Mouse (Mus musculus) stomach, postnatal 0 days (tissue): Measurements from ENCODE around the gene Gabarap. TPM values are rescaled to one million over a fixed set of nuclear protein-coding genes. Genes with fewer than 3 reads are reported as not detected.

Experiments used
- ATAC-seq: fragments of 200-750 bp; cut with Nextera tagmentation; 2 replicates; pipeline ENCODE4 v1.8.0; 2017; ENCODE audit not compliant: low FRiP score, low TSS enrichment
- DNase-seq: peaks from one replicate; pipeline ENCODE4 v3.0.0-alpha.2; 2016; ENCODE audit warnings: low spot score
- H3K27ac ChIP-seq: fragments of 300-500 bp; sonication (generic); replicated peaks from 2 replicates; pipeline ENCODE4 v1.5.1; 2014; ENCODE audit warnings: mild to moderate bottlenecking, control low read depth
- H3K27me3 ChIP-seq: fragments of 300-500 bp; sonication (generic); 2 replicates; pipeline ENCODE4 v1.6.1; 2014; ENCODE audit warnings: low read length; ENCODE audit not compliant: control insufficient read depth, insufficient read depth
- H3K36me3 ChIP-seq: fragments of 300-500 bp; sonication (generic); 2 replicates; pipeline ENCODE4 v1.6.1; 2014; ENCODE audit warnings: low read length, mixed read lengths; ENCODE audit not compliant: control insufficient read depth, insufficient read depth
- H3K4me1 ChIP-seq: fragments of 300-500 bp; sonication (generic); replicated peaks from 2 replicates; pipeline ENCODE4 v1.6.1; 2014; ENCODE audit warnings: antibody characterized with exemption; ENCODE audit not compliant: control insufficient read depth, insufficient read depth
- H3K4me2 ChIP-seq: fragments of 300-500 bp; sonication (generic); replicated peaks from 2 replicates; pipeline ENCODE4 v1.6.1; 2014; ENCODE audit warnings: low read depth, mild to moderate bottlenecking, control low read depth, moderate library complexity
- H3K4me3 ChIP-seq: fragments of 300-500 bp; sonication (generic); 2 replicates; pipeline ENCODE4 v1.5.1; 2014; ENCODE audit warnings: low read depth, low read length, control low read depth
- H3K9ac ChIP-seq: fragments of 300-500 bp; sonication (generic); 2 replicates; pipeline ENCODE4 v1.6.1; 2014; ENCODE audit warnings: mild to moderate bottlenecking, low read length, control low read depth, mixed read lengths
- H3K9me3 ChIP-seq: fragments of 300-500 bp; sonication (generic); 2 replicates; pipeline ENCODE4 v1.6.1; 2016; ENCODE audit warnings: low read length; ENCODE audit not compliant: control insufficient read depth
- CTCF ChIP-seq: IDR thresholded peaks from 2 replicates; pipeline ENCODE4 v1.5.1; 2016; ENCODE audit warnings: antibody characterized with exemption, low read depth, mild to moderate bottlenecking, moderate library complexity
- EP300 ChIP-seq: optimal IDR thresholded peaks from 2 replicates; pipeline ENCODE3; 2016; ENCODE audit warnings: antibody characterized with exemption
- WGBS: fragments of 180-500 bp; shearing (Covaris S2); extraction: QIAGEN DNeasy Blood & Tissue Kit; methylation state at CpG from one replicate; pipeline ENCODE4 v1.1.7; 2014; 5-methylcytosine and 5-hydroxymethylcytosine counted together
- polyA plus RNA-seq: library from polyadenylated mRNA; unstranded; fragments of >200 nt; fragmentation: Nextera tagmentation; extraction: Ambion mirVana; gene quantifications from 2 replicates; pipeline ENCODE4 v1.2.1, GENCODE M21; 2015

Gabarap gene
- polyA plus RNA-seq, 1 experiment from 2014 or later, result 536 TPM

DNA sequence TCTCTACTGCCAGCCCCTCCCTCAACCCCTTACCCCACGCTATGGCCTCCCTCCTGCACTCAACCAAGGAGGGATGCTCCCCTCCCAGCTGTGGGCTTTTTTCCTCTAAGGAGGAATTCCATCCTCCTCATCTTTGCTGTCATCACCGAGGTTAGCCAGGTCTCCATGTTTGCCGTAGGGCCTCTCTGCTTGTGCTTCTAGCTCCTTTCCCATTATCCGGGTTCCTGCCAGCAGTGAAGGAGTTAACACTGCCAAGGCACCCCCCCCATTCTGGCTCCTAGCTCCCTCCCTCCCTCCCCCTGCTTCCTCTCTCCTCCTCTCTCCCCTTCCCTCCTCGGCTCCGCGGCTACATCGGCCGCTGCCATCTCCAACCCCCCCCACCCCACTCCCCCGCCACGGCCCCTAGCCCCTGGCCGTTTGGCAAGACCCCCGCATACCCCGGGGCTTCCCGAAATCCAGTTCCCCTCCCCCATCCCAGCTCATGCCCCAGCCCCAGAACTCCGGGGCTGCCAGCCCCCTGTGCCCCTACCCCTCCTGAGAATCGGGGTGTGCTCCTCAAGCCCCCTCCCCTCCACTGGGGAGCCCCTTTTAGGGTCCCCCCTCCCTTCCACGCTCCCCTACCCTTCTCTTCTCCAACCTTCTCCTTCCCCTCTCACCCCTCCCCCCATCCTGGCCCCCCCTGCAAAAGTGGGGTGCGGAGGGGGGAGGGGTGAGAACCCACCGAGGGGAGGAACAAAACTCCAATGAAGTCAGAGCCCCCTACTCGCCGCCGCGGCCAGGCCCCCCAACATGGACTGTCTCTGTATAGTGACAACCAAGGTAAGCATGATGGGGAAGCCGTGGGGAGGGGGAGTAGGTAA is 27.4 kb downstream of the Gabarap start:
- TF ChIP-seq EP300 (no peak), CTCF (no peak)
- DNase-seq (peak; percentile 58), ATAC-seq (no peak)
- peak overlapping the region; percentile 86 for H3K4me2 ChIP-seq
- peak overlapping the region; percentile 79 for H3K9ac ChIP-seq
- WGBS, result 2% methylated on average over 24 of the region's 25 CpGs
- peaks cover 6% of the 10 kb centered on the region; the same call in 1 of the 2 replicates for H3K4me1 ChIP-seq
- no peaks in the 10 kb centered on the region for H3K27me3 ChIP-seq
- H3K4me3 ChIP-seq, result peak overlapping the region; percentile 58
- H3K27ac ChIP-seq, result peak overlapping the region; percentile 74
- H3K9me3 ChIP-seq, result no peaks in the 10 kb centered on the region
- H3K36me3 ChIP-seq, result peaks cover 6% of the 10 kb centered on the region; the same call in 1 of the 2 replicates

DNA sequence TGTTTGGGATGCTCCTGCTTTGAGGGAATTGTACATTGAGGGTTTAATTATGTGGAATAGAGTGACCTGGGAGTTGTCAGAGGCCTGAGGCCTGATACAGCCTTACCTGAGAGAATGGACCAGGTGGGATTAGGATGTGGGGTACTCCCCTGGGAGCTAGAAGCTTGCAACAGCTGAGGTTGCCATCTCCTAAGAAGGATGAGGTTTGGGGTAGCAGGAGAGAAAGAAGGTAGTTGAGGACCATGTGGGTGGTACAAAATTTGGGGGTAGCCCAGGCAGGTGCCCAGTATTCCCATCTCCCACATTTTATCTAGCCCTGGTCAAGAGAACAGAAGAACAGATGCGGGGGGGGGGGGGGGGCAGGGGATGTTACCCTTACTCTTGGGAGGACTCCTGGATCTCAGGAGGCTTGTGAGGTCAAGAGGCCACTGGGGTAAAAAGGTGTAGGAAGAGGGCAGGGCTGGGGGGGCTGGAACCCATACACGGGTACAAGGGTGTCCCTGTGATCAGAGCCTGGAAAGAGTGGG is 28.6 kb downstream of the Gabarap start:
- 0 out of 2 replicates have a peak overlapping the region, but pooled peaks have one; percentile 35 for H3K27ac ChIP-seq
- TF ChIP-seq CTCF (no peak), EP300 (no peak)
- WGBS, result 7% methylated on average over 1 of the region's 2 CpGs
- H3K9ac ChIP-seq, result no peak overlapping the region
- H3K27me3 ChIP-seq, result no peaks in the 10 kb centered on the region
- ATAC-seq (no peak), DNase-seq (no peak)
- H3K4me3 ChIP-seq, result no peak overlapping the region; the same call in 1 of the 2 replicates
- no peaks in the 10 kb centered on the region for H3K9me3 ChIP-seq
- H3K4me1 ChIP-seq, result peaks cover 5% of the 10 kb centered on the region; the same call in 1 of the 2 replicates
- no peaks in the 10 kb centered on the region for H3K36me3 ChIP-seq
- H3K4me2 ChIP-seq, result peak overlapping the region; percentile 86

DNA sequence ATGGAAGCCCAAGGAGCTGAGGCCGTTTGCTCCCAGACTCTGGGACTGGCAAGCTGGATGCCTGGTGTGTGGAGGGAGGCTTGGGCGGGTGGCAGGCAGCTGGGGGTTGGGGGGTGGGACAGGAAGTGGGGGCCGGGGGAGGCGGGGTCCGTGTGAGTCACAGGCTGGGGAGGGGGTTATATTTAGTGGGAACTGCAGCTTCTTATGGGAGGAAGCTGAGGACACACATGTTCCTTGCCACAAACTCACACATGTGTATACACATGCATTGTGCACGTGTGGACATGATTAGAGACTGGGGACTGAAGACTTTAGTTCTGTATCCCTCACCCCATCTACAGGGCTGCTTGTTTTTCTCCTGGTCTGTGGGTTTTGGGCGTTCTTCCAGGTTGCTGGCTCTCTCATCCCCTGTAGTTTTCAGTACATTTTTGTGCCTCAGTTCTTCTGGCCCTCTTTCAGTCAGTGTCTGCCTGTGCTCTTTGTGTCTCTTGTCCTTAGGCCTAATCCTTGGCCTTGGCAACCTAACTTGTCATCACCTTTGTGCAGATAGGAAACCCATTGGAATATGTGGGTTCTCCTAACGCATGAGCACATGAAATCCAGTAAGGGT is 29.2 kb downstream of the Gabarap start:
- Histone ChIP-seq H3K9ac (0 out of 2 replicates have a peak overlapping the region, but pooled peaks have one; percentile 27), H3K4me1 (0 out of 2 replicates have a peak, but pooled peaks cover 4% of the 10 kb centered on the region), H3K4me3 (no peak overlapping the region), H3K27ac (peak overlapping the region; percentile 35; the same call in 1 of the 2 replicates), H3K36me3 (no peaks in the 10 kb centered on the region), H3K9me3 (no peaks in the 10 kb centered on the region), H3K27me3 (no peaks in the 10 kb centered on the region), H3K4me2 (peak overlapping the region; percentile 86; the same call in 1 of the 2 replicates)
- DNase-seq, result no peak
- WGBS, result 14% methylated on average over 8 of the region's 8 CpGs
- TF ChIP-seq CTCF (no peak), EP300 (no peak)
- no peak for ATAC-seq

DNA sequence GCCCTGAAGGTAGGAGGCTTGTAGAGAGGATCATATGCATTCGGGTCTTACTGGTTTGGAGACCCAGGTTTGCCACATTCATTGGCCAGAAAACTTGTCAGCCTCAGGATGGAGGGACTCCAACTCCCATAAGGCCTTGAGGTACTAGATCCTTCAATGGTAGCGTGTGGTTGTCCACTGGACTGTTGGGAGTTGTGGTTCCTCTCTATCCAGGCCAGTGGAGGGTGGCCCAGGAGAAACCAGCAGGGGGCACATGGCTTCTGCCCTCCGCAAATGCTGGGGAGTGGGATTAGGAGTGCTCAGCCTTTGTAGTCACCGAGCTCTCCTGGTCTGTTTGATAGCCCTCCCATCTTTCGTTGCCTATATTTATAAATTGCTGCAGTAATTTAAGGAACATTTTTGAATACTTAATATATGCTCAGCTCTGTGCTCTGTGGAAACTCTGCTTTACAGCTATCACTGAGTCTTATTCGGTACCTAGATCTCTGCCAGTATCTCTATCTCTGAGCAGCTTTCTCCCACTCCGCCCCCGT is 29.9 kb downstream of the Gabarap start:
- TF ChIP-seq EP300 (no peak), CTCF (peak; percentile 76)
- H3K4me3 ChIP-seq, result peak overlapping the region; percentile 49
- peak; percentile 89 for ATAC-seq
- peak overlapping the region; percentile 65 for H3K4me2 ChIP-seq
- H3K27me3 ChIP-seq, result no peaks in the 10 kb centered on the region
- H3K36me3 ChIP-seq, result no peaks in the 10 kb centered on the region
- H3K27ac ChIP-seq, result peak overlapping the region; percentile 5; the same call in 1 of the 2 replicates
- H3K9ac ChIP-seq, result peak overlapping the region; percentile 5; the same call in 1 of the 2 replicates
- H3K4me1 ChIP-seq, result 0 out of 2 replicates have a peak, but pooled peaks cover 4% of the 10 kb centered on the region
- no peaks in the 10 kb centered on the region for H3K9me3 ChIP-seq
- WGBS, result 0% methylated on average over 8 of the region's 8 CpGs
- DNase-seq, result peak; percentile 71

DNA sequence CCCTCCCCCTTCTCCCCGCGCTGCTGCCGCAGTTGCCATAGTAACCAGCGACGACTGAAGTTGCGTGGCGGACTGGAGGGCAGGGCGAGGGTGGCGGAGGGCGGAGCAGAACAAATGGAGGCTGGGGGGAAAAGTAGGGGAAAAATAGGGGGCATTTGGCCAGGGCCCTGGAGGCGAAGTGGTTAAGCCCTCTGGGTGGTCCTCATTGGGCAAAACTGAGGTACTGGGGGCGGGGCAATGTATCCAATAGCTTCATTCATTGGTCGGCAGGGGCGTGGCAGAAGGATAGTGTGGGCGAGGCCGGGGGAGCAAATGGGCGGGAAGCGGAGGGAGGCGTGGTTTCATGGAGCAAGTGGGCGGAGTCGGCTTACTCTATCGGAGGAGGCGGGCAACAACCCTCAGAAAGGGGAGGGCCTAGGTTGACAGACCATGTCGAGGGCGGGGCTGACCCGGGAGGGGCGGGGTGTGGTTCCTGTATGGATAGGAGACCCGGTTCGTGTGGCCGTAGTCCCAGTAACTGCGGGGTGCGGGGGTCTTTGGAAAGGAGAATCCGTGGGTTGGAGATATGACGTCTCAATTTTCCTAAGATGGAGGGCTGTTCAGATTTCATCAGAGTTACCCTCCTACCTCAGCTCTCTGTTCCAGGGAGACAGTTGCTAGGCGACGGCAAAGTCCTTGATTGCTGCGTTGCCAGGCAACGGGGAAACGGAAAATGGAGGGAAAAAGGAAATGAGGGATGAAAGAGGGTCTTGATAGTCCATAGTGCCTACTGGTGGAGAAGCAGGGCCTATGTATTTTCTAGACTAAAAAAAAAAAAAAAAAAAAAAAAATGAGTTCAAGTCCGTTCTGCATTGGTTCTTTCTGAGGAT is 30.6 kb downstream of the Gabarap start:
- Histone ChIP-seq H3K36me3 (no peaks in the 10 kb centered on the region), H3K27me3 (no peaks in the 10 kb centered on the region), H3K9ac (0 out of 2 replicates have a peak overlapping the region, but pooled peaks have one; percentile 5), H3K4me3 (peak overlapping the region; percentile 49), H3K27ac (peak overlapping the region; percentile 5; the same call in 1 of the 2 replicates), H3K4me2 (peak overlapping the region; percentile 65), H3K9me3 (no peaks in the 10 kb centered on the region), H3K4me1 (0 out of 2 replicates have a peak, but pooled peaks cover 6% of the 10 kb centered on the region)
- 2% methylated on average over 39 of the region's 40 CpGs for WGBS
- ATAC-seq (peak; percentile 84), DNase-seq (peak; percentile 99)
- TF ChIP-seq EP300 (no peak), CTCF (peak; percentile 25; the same call in 1 of the 2 replicates)
